In genomic region chr7:137438962-137439361, GRCm38 (mm10) we compare ENCODE assay signal across 8 mouse cellular contexts. TPM values are rescaled to one million over a fixed set of nuclear protein-coding genes. Genes with fewer than 3 reads are reported as not detected.
DNase-seq lines count a peak whose midpoint lies in the region; ATAC-seq and TF ChIP-seq lines count a peak whose summit lies in the region.
"Not testable (repeated sequence)": the region's sequence is repeated elsewhere in the genome, so short reads cannot be mapped to it uniquely, and the experiment has no call there.

No protein-coding gene starts in this region.

- not testable (repeated sequence) for H3K36me3 ChIP-seq in ES-E14 (ENCODE audit: control insufficient read depth, insufficient read depth, low read length, poor library complexity, severe bottlenecking); embryonic facial prominence, embryonic 14.5 days (ENCODE audit: control insufficient read depth, insufficient read depth, low read length); heart, embryonic 10.5 days; hindbrain, embryonic 15.5 days; liver, embryonic 16.5 days (ENCODE audit: control insufficient read depth, insufficient read depth); midbrain, postnatal 0 days (ENCODE audit: insufficient read depth, low read length)

- H3K4me2 ChIP-seq in embryonic facial prominence, embryonic 14.5 days (ENCODE audit: low read depth, low read length), result peak overlapping the region; percentile 76
- H3K4me2 ChIP-seq in hindbrain, embryonic 15.5 days, result peak overlapping the region; percentile 66
- H3K4me2 ChIP-seq in liver, embryonic 16.5 days (ENCODE audit: low read depth, low read length), result peak overlapping the region; percentile 84
- H3K4me2 ChIP-seq in midbrain, postnatal 0 days (ENCODE audit: low read depth, low read length, poor library complexity, severe bottlenecking), result peak overlapping the region; percentile 77

- not testable (repeated sequence) for H3K27me3 ChIP-seq in embryonic facial prominence, embryonic 14.5 days (replicated peaks; ENCODE audit: control insufficient read depth, insufficient read depth, low read length); heart, embryonic 10.5 days (ENCODE audit: insufficient read depth, poor library complexity, severe bottlenecking); hindbrain, embryonic 15.5 days; liver, embryonic 16.5 days (ENCODE audit: control insufficient read depth, insufficient read depth, low read depth, low read length); midbrain, postnatal 0 days (ENCODE audit: insufficient read depth, low read length)

- intact Hi-C loops in left cerebral cortex, adult 2 months (cut with DNase I), result not testable (repeated sequence)

- not testable (repeated sequence) for ATAC-seq in embryonic facial prominence, embryonic 14.5 days (ENCODE audit: low read depth); hindbrain, embryonic 15.5 days (ENCODE audit: low FRiP score, low read depth); liver, embryonic 16.5 days (ENCODE audit: low read depth); midbrain, postnatal 0 days (ENCODE audit: low FRiP score)

- not testable (repeated sequence) for TF ChIP-seq CTCF in left cerebral cortex, adult 2 months (IDR thresholded peaks at IDR 0.05); midbrain, postnatal 0 days (IDR thresholded peaks at IDR 0.05)

- peak overlapping the region; percentile 94; the same call in 1 of the 2 replicates for H3K9ac ChIP-seq in ES-E14 (ENCODE audit: insufficient read depth, low read depth, low read length, poor library complexity, severe bottlenecking)
- H3K9ac ChIP-seq in embryonic facial prominence, embryonic 14.5 days (ENCODE audit: low read depth, low read length); liver, embryonic 16.5 days (ENCODE audit: low read depth, low read length); midbrain, postnatal 0 days (replicated peaks; ENCODE audit: low read length, poor library complexity, severe bottlenecking): not testable (repeated sequence)
- H3K9ac ChIP-seq in hindbrain, embryonic 15.5 days, result peak overlapping the region; percentile 94; the same call in 1 of the 2 replicates

- H3K4me3 ChIP-seq in ES-E14 (ENCODE audit: insufficient read depth in 1 of 2, low read depth in 1 of 2, low read length in 2 of 2, poor library complexity in 1 of 2, severe bottlenecking in 1 of 2), result peak overlapping the region; percentile 95 to 97
- peak overlapping the region; percentile 73; the same call in 1 of the 2 replicates for H3K4me3 ChIP-seq in embryonic facial prominence, embryonic 14.5 days (ENCODE audit: low read depth, low read length)
- peak overlapping the region; percentile 92 for H3K4me3 ChIP-seq in heart, embryonic 10.5 days
- H3K4me3 ChIP-seq in hindbrain, embryonic 15.5 days, result peak overlapping the region; percentile 94
- peak overlapping the region; percentile 79 for H3K4me3 ChIP-seq in left cerebral cortex, adult 2 months
- H3K4me3 ChIP-seq in liver, embryonic 16.5 days (ENCODE audit: low read depth, low read length), result peak overlapping the region; percentile 84
- H3K4me3 ChIP-seq in midbrain, postnatal 0 days (ENCODE audit: low read depth, low read length), result peak overlapping the region; percentile 99; the same call in 1 of the 2 replicates

- H3K27ac ChIP-seq in ES-E14 (ENCODE audit: insufficient read depth, low read depth, low read length, poor library complexity, severe bottlenecking); embryonic facial prominence, embryonic 14.5 days (replicated peaks; ENCODE audit: low read depth, low read length); heart, embryonic 10.5 days; left cerebral cortex, adult 2 months; liver, embryonic 16.5 days (ENCODE audit: low read length); midbrain, postnatal 0 days (ENCODE audit: low read depth, low read length): not testable (repeated sequence)
- H3K27ac ChIP-seq in hindbrain, embryonic 15.5 days (replicated peaks), result 0 out of 2 replicates have a peak overlapping the region, but pooled peaks have one; percentile 89

- H3K4me1 ChIP-seq in ES-E14 (ENCODE audit: control insufficient read depth in 2 of 2, insufficient read depth in 2 of 2, low read length in 2 of 2, poor library complexity in 1 of 2), result peaks cover 5 to 15% of the 10 kb centered on the region in 2 experiments
- H3K4me1 ChIP-seq in embryonic facial prominence, embryonic 14.5 days (ENCODE audit: control insufficient read depth, insufficient read depth, low read length); midbrain, postnatal 0 days (ENCODE audit: insufficient read depth, low read length): not testable (repeated sequence)
- peaks cover 20% of the 10 kb centered on the region for H3K4me1 ChIP-seq in heart, embryonic 10.5 days
- peaks cover 23% of the 10 kb centered on the region for H3K4me1 ChIP-seq in hindbrain, embryonic 15.5 days (replicated peaks)
- peaks cover 16% of the 10 kb centered on the region for H3K4me1 ChIP-seq in liver, embryonic 16.5 days (ENCODE audit: control insufficient read depth, low read depth, low read length)

- in situ Hi-C loops in ES-E14 (cut with MboI; ENCODE audit: low sequenced_read_pairs in 2 of 2, unreplicated experiment in 2 of 2), result not testable (repeated sequence)

- WGBS in embryonic facial prominence, embryonic 14.5 days, result 75% methylated on average over 7 of the region's 7 CpGs
- 80% methylated on average over 7 of the region's 7 CpGs for WGBS in heart, embryonic 10.5 days
- WGBS in hindbrain, embryonic 15.5 days, result 72% methylated on average over 7 of the region's 7 CpGs
- WGBS in liver, embryonic 16.5 days (ENCODE audit: insufficient replicate concordance), result 66% methylated on average over 7 of the region's 7 CpGs
- WGBS in midbrain, postnatal 0 days, result 83% methylated on average over 7 of the region's 7 CpGs

- not testable (repeated sequence) for H3K9me3 ChIP-seq in ES-E14 (ENCODE audit: control insufficient read depth, insufficient read depth, low read depth, low read length); embryonic facial prominence, embryonic 14.5 days (ENCODE audit: control insufficient read depth, low read length); heart, embryonic 10.5 days; hindbrain, embryonic 15.5 days; liver, embryonic 16.5 days (replicated peaks; ENCODE audit: control insufficient read depth, low read length); midbrain, postnatal 0 days (ENCODE audit: low read length)

- not testable (repeated sequence) for DNase-seq in ES-E14 (ENCODE audit: low read depth, low spot score); embryonic facial prominence, embryonic 14.5 days (ENCODE audit: low spot score); heart, embryonic 10.5 days (ENCODE audit: low spot score); left cerebral cortex, adult 2 months (ENCODE audit: extremely low spot score in 1 of 2, low spot score in 2 of 2); midbrain, postnatal 0 days (ENCODE audit: low spot score)
- DNase-seq in thymus, postnatal 14 days, result peak; percentile 30

RNA-seq across cellular contexts. Expression of gene Glrx3, which starts 1.5 kb away (rescaled TPM):
- total RNA-seq in ES-E14 (2012; rRNA removed), result 142 and 189 TPM in 2 replicates
- 266 and 278 TPM in 2 replicates for polyA plus RNA-seq in embryonic facial prominence, embryonic 14.5 days (2014; fragmentation: Nextera tagmentation; extraction: Ambion mirVana)
- 207 and 240 TPM in 2 replicates for polyA plus RNA-seq in heart, embryonic 10.5 days (2016; fragmentation: Nextera tagmentation; extraction: Ambion mirVana)
- 273 TPM in 2 replicates for polyA plus RNA-seq in hindbrain, embryonic 15.5 days (2015; fragmentation: Nextera tagmentation; extraction: Ambion mirVana)
- 10 to 100 TPM; 97.6 to 99.2 TPM for total RNA-seq in left cerebral cortex, adult 2 months (2021)
- 62.0 and 68.2 TPM in 2 replicates for polyA plus RNA-seq in liver, embryonic 16.5 days (2015; fragmentation: Nextera tagmentation; extraction: Ambion mirVana)
- total RNA-seq in midbrain, postnatal 0 days (2014; rRNA removed), result 150 and 168 TPM in 2 replicates
- polyA plus RNA-seq in midbrain, postnatal 0 days (2015; fragmentation: Nextera tagmentation; extraction: Ambion mirVana), result 217 and 220 TPM in 2 replicates

RNA-seq across cellular contexts. Expression of gene 9430038I01Rik, which starts 28.4 kb away (rescaled TPM):
- 10.1 and 11.4 TPM in 2 replicates for total RNA-seq in ES-E14 (2012; rRNA removed)
- polyA plus RNA-seq in embryonic facial prominence, embryonic 14.5 days (2014; fragmentation: Nextera tagmentation; extraction: Ambion mirVana), result 15.8 and 21.5 TPM in 2 replicates
- 18.0 and 19.8 TPM in 2 replicates for polyA plus RNA-seq in heart, embryonic 10.5 days (2016; fragmentation: Nextera tagmentation; extraction: Ambion mirVana)
- 15.0 and 15.6 TPM in 2 replicates for polyA plus RNA-seq in hindbrain, embryonic 15.5 days (2015; fragmentation: Nextera tagmentation; extraction: Ambion mirVana)
- total RNA-seq in left cerebral cortex, adult 2 months (2021), result 1 to 10 TPM; 3.9 to 4.3 TPM
- polyA plus RNA-seq in liver, embryonic 16.5 days (2015; fragmentation: Nextera tagmentation; extraction: Ambion mirVana), result 5.8 and 5.9 TPM in 2 replicates
- total RNA-seq in midbrain, postnatal 0 days (2014; rRNA removed), result 5.2 and 18.6 TPM in 2 replicates
- 14.0 and 15.3 TPM in 2 replicates for polyA plus RNA-seq in midbrain, postnatal 0 days (2015; fragmentation: Nextera tagmentation; extraction: Ambion mirVana)
